Mouse (Mus musculus): ENCODE data around the gene Gm17374. TPM values are rescaled to one million over a fixed set of nuclear protein-coding genes. Genes with fewer than 3 reads are reported as not detected.
"Not testable (repeated sequence)": the region's sequence is repeated elsewhere in the genome, so short reads cannot be mapped to it uniquely, and the experiment has no call there.

The Gm17374 gene
- not detected in 2 replicates for total RNA-seq (2021)
- long read RNA-seq: 0 reads

DNA sequence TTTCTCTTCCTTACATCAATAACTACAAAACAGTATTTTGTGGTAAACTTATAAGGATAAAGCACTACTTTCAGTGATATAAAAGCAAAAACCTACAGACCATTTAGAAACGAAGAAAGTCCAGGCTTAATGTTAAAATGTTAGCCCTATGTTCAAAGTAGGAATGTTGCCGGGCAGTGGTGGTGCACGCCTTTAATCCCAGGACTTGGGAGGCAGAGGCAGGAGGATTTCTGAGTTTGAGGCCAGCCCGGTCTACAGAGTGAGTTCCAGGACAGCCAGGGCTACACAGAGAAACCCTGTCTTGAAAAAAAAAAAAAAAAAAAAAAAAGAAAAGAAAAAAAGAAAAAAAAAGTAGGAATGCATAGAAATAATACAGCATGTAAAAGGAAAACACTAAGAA lies at the start of gene Gm17374:
Gene Gm17374 (plus strand): TSS at position 301 of the 400 bp plus-strand sequence.
- not testable (repeated sequence) for DNase-seq

DNA sequence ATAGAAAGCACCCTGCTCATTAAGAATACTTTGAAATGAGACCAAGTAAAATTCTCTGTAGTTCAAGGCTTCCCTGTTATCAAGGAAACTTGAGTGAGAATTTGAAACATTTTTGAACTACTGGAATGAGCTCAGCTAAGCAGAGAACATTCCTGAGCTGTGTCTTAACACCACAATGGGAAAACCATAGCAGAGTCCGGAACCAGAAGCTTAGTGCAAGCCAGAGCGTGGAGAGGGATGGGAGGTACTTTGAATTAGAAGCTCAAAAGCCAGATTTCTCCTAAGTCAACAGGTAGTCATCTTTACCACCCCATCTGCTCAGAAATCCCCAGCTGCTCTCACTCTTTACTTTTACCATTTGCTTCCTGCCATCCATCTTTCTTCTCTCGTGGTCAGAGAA lies 46.9 kb upstream of the Gm17374 start:
- no peak for DNase-seq

DNA sequence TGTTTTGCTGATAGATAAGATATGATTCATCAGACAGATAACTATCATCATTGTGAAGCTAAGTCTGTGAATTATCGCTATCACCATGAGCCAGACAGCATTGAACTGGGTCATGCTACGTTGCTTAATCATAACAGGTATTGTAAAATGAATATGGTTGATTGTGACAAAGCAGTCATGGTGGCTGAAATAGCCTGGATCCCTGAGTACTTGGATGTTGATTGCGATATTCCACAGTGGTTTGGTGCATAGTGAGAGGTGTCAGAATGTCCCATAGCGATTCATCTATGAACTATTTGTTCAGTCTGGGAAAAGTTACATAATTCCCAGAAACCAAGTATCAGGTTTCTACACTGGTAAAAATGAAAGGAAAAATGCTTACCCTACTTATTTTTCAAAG lies 44.2 kb upstream of the Gm17374 start:
- no peak for DNase-seq

- DNase-seq: no peak
Measured at GRCm38 (mm10) chr2:140108945-140109344, 42.9 kb upstream of the Gm17374 start.

DNA sequence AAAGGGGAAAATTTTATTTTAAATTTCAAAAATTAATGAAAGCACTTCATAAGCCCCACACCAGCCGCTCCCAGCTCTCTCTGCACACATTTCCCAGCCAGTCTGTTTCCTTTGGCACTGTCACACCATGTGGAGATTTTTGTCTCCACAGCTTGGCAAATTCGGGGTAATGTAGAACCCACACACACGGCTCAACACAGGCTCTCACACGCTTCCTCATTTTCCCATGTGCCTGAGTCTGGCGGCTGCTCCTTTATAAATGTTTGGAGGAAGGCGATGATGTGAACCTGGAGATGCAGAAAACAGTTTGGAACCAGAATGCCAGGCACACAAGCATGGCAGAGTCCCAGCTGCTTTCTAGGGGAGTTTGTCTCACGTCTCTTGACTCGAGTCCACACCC lies 38.0 kb upstream of the Gm17374 start:
- DNase-seq: no peak

GRCm38 (mm10) chr2:140125516-140125915 lies 26.3 kb upstream of the Gm17374 start:
- DNase-seq: no peak

GRCm38 (mm10) chr2:140159186-140159730 lies 7.4 kb downstream of the Gm17374 start:
- no peak for DNase-seq

- no peak for DNase-seq
Measured at GRCm38 (mm10) chr2:140163351-140163854, 11.6 kb downstream of the Gm17374 start.

DNA sequence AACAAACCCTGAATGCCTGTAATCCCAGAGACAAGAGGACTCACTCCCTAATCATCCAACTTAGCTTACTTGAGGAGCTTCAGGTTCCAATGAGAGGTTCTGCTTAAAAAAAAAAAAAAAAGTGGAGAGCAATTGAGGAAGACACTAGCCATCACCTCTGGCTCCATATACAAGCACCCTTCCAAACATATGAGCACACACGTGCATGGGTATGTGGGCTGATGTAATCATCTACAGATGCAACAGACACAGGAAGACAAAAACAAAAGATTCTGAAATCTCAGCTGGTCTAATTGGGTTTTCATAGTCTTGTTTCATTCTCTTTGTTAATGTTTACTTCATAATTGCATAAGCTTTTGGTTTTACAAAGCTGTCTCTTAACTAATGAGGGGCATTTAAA lies 17.2 kb downstream of the Gm17374 start:
- no peak for DNase-seq

DNA sequence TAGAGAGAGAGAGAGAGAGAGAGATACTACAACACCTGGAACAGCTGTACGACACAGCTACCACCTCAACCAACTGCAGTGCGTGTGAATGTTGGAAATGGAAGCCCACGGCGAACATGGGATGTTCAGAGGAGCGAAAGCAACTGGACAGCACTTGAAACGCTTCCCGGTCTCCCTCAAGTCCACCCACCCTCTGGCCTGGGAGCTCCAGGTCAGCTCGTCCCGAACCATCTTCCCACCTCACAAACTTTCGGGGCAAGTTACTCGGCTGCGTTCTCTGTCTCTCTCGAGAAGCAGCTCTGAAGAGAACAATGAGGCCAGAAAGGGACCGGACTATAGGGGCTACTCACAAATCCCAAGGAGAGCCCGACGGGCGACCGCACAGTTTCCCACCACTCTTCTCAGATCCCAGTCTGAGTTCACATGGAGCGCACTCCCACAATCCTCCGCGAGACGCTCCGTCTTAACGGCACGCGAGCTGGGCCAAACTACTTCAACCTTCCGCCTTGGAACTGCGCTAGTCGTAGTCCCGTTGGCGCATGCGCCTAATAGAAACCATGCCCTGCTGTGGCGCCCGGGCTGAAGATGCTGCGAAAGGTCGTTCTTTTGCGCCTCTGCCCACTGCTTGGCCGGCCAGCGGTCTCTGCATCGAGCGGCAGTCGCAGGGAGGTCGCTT lies 18.4 kb downstream of the Gm17374 start, which contains the start of the genes Esf1 and Ndufaf5:
Gene Esf1 (minus strand): TSS at position 438 of the 676 bp plus-strand sequence.
Gene Ndufaf5 (plus strand): TSS at position 523 of the 676 bp plus-strand sequence.
- DNase-seq: peak; percentile 96

DNA sequence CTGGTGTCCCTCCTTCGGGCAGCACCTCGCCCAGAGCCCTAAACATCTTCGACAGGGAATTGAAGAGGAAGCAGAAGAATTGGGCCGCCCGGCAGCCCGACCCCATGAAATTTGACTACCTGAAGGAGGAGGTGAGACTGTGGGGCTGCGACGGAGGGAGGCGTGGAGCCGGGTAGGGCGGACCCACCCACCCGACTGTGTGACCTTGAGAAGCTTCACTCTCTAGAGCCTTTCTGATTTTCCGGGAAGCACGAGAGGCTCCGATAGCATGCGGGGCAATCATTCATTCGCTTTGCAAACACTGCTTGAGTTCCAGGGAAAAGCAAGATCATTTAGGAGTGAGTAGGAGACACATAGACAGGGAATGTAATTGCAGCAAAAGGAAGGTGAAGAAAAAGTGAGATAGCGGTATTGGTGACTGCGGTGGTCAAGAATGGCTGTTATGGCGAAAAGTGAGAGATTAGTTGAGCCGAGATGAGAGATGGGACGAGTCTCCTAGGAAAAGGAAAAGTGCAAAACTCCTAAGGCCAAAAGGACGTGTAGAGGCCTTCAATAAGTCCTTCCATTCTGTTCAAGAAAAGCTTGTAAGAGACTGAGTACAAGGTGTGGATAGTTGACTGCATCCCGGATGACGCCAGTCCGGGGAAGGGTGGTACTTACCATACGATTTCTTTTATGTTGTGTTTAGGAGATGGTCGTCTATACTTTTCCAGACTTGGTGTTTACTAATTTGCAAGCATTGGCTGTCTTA lies 19.1 kb downstream of the Gm17374 start:
- DNase-seq: no peak

- not testable (repeated sequence) for DNase-seq
Measured at GRCm38 (mm10) chr2:140185685-140186210, 33.9 kb downstream of the Gm17374 start.

- DNase-seq: no peak
Measured at GRCm38 (mm10) chr2:140200713-140201112, 48.9 kb downstream of the Gm17374 start.

DNA sequence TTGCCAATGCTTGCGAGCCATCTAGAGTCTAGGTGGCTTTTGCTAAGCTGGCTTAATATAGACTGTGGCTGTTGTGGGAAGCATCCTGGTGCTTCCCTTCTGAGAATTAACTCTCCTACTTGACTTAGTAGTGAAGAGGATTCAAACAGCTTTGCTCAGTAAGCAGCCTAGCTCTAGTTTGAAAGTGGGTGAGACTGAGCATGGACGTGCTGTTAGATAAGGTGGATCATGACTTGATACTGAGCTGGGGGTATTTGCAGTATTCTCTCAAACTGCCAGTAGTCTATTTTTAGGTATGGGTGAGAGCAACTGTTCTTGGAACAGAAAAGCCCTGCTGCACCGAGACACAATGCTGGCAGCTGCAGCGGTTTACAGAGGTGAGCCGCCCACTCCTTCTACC lies 50.7 kb downstream of the Gm17374 start:
- no peak for DNase-seq

Other genes starting within 250 kb of the Gm17374 start
- gene Tasp1, start 85.2 kb upstream of the Gm17374 start, total RNA-seq (2021): 10.4 and 12.4 TPM in 2 replicates
- gene Esf1, start 18.5 kb downstream of the Gm17374 start, total RNA-seq (2021): 22.8 TPM in 2 replicates
- 19.1 and 22.0 TPM in 2 replicates for gene Ndufaf5, start 18.6 kb downstream of the Gm17374 start, total RNA-seq (2021)
- not detected in 2 replicates for gene Sel1l2, start 237.7 kb downstream of the Gm17374 start, total RNA-seq (2021)
- 7.5 and 8.2 TPM in 2 replicates for gene Macrod2, start 243.3 kb downstream of the Gm17374 start, total RNA-seq (2021)